Mouse (Mus musculus): ENCODE results near the gene Grcc10. TPM values are rescaled to one million over a fixed set of nuclear protein-coding genes. Genes with fewer than 3 reads are reported as not detected.

Gene Grcc10
- polyA plus RNA-seq, 2 experiments: 290 to 438 TPM

DNA sequence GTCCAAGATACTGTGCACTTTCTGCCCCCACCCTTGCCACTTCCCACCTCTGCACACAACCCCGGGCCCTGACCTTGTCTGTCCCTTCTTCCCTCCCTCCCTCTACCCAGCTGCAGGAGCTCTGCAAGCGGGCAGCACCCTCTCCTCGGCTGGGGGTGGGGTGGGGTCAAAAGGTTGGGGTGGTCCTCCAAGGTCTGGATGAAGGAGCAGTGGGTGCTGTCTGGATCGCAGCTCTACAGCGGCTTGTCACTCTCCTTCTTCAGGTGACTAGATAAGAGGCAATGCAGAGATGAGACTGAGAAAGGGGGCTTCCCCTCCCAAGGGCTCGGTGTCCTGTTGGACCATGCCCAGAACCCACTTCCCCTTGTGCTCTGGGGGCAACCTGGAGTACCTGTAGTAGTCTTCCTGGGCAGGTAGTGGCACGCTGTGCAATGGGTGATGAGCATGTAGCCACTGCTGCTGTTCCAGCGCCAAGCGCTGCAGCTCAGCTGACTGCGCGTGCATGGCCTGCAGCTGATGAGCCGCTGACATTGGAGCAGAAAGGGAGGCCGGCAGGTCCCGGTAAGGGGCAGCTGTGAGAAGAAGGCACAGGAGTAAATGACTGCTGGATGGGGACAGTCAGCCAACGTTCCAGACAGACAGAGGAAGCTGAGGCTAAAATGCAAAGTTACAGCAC, 1.8 kb upstream of the Grcc10 start:
- H3K27ac ChIP-seq (replicated peaks; ENCODE audit: low read depth, low read length): no peak overlapping the region
- no peak overlapping the region for H3K4me2 ChIP-seq (replicated peaks; ENCODE audit: low read depth, low read length, severe bottlenecking)
- no peak for ATAC-seq (ENCODE audit: low FRiP score, low read depth)
- H3K36me3 ChIP-seq (ENCODE audit: control insufficient read depth, insufficient read depth, low read length): peaks cover 47% of the 10 kb centered on the region
- no peak overlapping the region for H3K9ac ChIP-seq (ENCODE audit: low read depth, low read length, severe bottlenecking)
- no peak for DNase-seq (ENCODE audit: low spot score)
- peaks cover 20% of the 10 kb centered on the region for H3K4me1 ChIP-seq (ENCODE audit: control insufficient read depth, insufficient read depth, low read length)
- H3K9me3 ChIP-seq (ENCODE audit: control insufficient read depth, low read length): no peaks in the 10 kb centered on the region
- H3K4me3 ChIP-seq (replicated peaks; ENCODE audit: low read length): no peak overlapping the region
- 90% methylated on average over 14 of the region's 15 CpGs for WGBS
- TF ChIP-seq POLR2A (IDR thresholded peaks at IDR 0.05; ENCODE audit: borderline replicate concordance, extremely low read depth, insufficient read depth, insufficient read length): no peak
- H3K27me3 ChIP-seq (ENCODE audit: control insufficient read depth, insufficient read depth, low read length): no peaks in the 10 kb centered on the region

GRCm38 (mm10) chr6:124741842-124742241, 668 bp upstream of the Grcc10 start:
- no peak for DNase-seq (ENCODE audit: low spot score)
- H3K4me2 ChIP-seq (replicated peaks; ENCODE audit: low read depth, low read length, severe bottlenecking): peak overlapping the region; percentile 65
- H3K27me3 ChIP-seq (ENCODE audit: control insufficient read depth, insufficient read depth, low read length): no peaks in the 10 kb centered on the region
- H3K9ac ChIP-seq (ENCODE audit: low read depth, low read length, severe bottlenecking): peak overlapping the region; percentile 78
- TF ChIP-seq POLR2A (IDR thresholded peaks at IDR 0.05; ENCODE audit: borderline replicate concordance, extremely low read depth, insufficient read depth, insufficient read length): no peak
- no peaks in the 10 kb centered on the region for H3K9me3 ChIP-seq (ENCODE audit: control insufficient read depth, low read length)
- no peak for ATAC-seq (ENCODE audit: low FRiP score, low read depth)
- H3K4me3 ChIP-seq (replicated peaks; ENCODE audit: low read length): peak overlapping the region; percentile 60
- peaks cover 20% of the 10 kb centered on the region for H3K4me1 ChIP-seq (ENCODE audit: control insufficient read depth, insufficient read depth, low read length)
- peak overlapping the region; percentile 97 for H3K27ac ChIP-seq (replicated peaks; ENCODE audit: low read depth, low read length)
- H3K36me3 ChIP-seq (ENCODE audit: control insufficient read depth, insufficient read depth, low read length): peaks cover 36% of the 10 kb centered on the region
- 70% methylated on average over 3 of the region's 3 CpGs for WGBS

DNA sequence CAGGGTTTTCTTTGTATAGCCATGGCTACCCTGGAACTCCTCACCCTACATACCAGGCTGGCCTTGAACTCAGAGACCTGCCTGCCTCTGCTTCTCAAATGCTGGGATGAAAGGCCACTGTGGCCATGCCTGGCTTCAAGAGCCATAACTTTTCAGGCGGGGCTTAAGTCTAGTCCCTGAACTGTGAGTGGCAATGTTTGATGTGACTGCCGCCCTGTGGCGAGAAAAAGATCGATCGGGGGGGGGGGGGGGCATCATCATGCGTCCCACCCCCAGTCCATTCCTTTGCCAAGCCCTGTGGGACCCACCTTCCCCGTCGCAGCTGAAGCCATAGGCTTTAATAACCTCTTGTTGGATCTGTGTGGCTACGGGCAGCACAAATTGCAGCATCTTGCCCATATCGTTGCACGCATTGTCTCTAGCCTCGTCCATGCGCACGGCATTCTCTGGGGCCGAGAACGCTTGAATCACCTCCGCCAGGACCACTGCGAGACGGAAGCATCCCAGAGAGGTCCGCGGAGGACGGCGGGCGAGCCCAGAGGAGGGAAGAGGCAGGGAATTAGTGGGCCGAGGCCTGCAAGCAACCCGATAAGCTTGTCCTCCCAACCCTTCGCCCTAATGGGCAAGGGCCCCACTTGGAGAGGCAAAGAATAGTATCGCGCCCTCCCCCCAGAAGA, 825 bp downstream of the Grcc10 start:
- H3K36me3 ChIP-seq (ENCODE audit: control insufficient read depth, insufficient read depth, low read length): peaks cover 31% of the 10 kb centered on the region
- under 1% methylated on average over 26 of the region's 29 CpGs for WGBS
- peak; percentile 1 for ATAC-seq (ENCODE audit: low FRiP score, low read depth)

GRCm38 (mm10) chr6:124739231-124739796, 1.9 kb downstream of the Grcc10 start:
- ATAC-seq (ENCODE audit: low FRiP score, low read depth) (no peak), DNase-seq (ENCODE audit: low spot score) (no peak)
- Histone ChIP-seq H3K4me3 (replicated peaks; ENCODE audit: low read length) (no peak overlapping the region), H3K27ac (replicated peaks; ENCODE audit: low read depth, low read length) (no peak overlapping the region), H3K4me2 (replicated peaks; ENCODE audit: low read depth, low read length, severe bottlenecking) (peak overlapping the region; percentile 65; the same call in 1 of the 2 replicates), H3K27me3 (ENCODE audit: control insufficient read depth, insufficient read depth, low read length) (no peaks in the 10 kb centered on the region), H3K4me1 (ENCODE audit: control insufficient read depth, insufficient read depth, low read length) (peaks cover 7% of the 10 kb centered on the region), H3K36me3 (ENCODE audit: control insufficient read depth, insufficient read depth, low read length) (peaks cover 21% of the 10 kb centered on the region), H3K9ac (ENCODE audit: low read depth, low read length, severe bottlenecking) (no peak overlapping the region; the same call in 1 of the 2 replicates), H3K9me3 (ENCODE audit: control insufficient read depth, low read length) (no peaks in the 10 kb centered on the region)
- 87% methylated on average over 10 of the region's 10 CpGs for WGBS
- TF ChIP-seq POLR2A (IDR thresholded peaks at IDR 0.05; ENCODE audit: borderline replicate concordance, extremely low read depth, insufficient read depth, insufficient read length): no peak

More for the DNA sequence above, 825 bp downstream of the Grcc10 start:
- Histone ChIP-seq H3K27ac (replicated peaks; ENCODE audit: low read depth, low read length) (peak overlapping the region; percentile 97), H3K4me2 (replicated peaks; ENCODE audit: low read depth, low read length, severe bottlenecking) (peak overlapping the region; percentile 65), H3K9me3 (ENCODE audit: control insufficient read depth, low read length) (no peaks in the 10 kb centered on the region), H3K4me1 (ENCODE audit: control insufficient read depth, insufficient read depth, low read length) (peaks cover 11% of the 10 kb centered on the region), H3K4me3 (replicated peaks; ENCODE audit: low read length) (peak overlapping the region; percentile 60), H3K27me3 (ENCODE audit: control insufficient read depth, insufficient read depth, low read length) (no peaks in the 10 kb centered on the region), H3K9ac (ENCODE audit: low read depth, low read length, severe bottlenecking) (peak overlapping the region; percentile 78)
- DNase-seq (ENCODE audit: low spot score): peak; percentile 74
- no peak for TF ChIP-seq POLR2A (IDR thresholded peaks at IDR 0.05; ENCODE audit: borderline replicate concordance, extremely low read depth, insufficient read depth, insufficient read length)

DNA sequence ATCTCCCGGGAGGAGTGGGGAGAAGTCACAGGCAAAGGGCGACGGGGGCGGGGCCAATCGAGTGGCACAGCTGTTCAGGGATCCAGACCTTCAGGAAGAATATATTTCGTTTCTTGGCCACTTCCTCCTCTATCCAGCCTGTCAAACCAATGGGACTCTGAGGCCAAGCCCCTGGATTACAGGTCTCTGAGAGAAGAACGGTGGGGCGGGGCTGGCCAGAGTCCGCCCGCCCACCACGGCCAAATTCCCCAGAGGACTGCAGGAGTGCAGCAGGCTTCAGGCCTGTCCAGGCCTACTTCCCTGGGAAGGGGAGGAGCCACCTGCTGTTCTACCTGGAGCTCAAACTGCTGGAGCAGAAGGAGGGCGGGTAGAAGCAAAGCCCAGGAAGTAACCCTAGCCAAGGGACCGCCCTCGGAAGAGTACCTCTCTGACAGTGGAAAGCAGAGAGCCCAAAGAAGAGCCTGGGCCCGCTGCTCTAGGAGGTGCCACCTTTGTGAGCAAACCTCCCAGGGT, 2.6 kb downstream of the Grcc10 start, which contains the start of gene Ptpn6:
Ptpn6 (minus strand) TSS at position 204 of the 513 bp plus-strand sequence.
- DNase-seq (ENCODE audit: low spot score): no peak
- TF ChIP-seq POLR2A (IDR thresholded peaks at IDR 0.05; ENCODE audit: borderline replicate concordance, extremely low read depth, insufficient read depth, insufficient read length): no peak
- no peak within 1 kb of the TSS; the same call in 1 of the 2 replicates for H3K9ac ChIP-seq (ENCODE audit: low read depth, low read length, severe bottlenecking)

More for the DNA sequence above, 2.6 kb downstream of the Grcc10 start, which contains the start of gene Ptpn6:
- H3K27ac ChIP-seq (replicated peaks; ENCODE audit: low read depth, low read length): no peak within 1 kb of the TSS
- WGBS: 30% methylated on average over 15 of the region's 15 CpGs
- 0 out of 2 replicates have a peak within 1 kb of the TSS, but pooled peaks have one; percentile 6 for H3K4me2 ChIP-seq (replicated peaks; ENCODE audit: low read depth, low read length, severe bottlenecking)
- H3K4me1 ChIP-seq (ENCODE audit: control insufficient read depth, insufficient read depth, low read length): peaks cover 7% of the 10 kb centered on the region
- H3K27me3 ChIP-seq (ENCODE audit: control insufficient read depth, insufficient read depth, low read length): no peaks in the 10 kb centered on the region
- no peaks in the 10 kb centered on the region for H3K9me3 ChIP-seq (ENCODE audit: control insufficient read depth, low read length)
- H3K4me3 ChIP-seq (replicated peaks; ENCODE audit: low read length): no peak within 1 kb of the TSS
- H3K36me3 ChIP-seq (ENCODE audit: control insufficient read depth, insufficient read depth, low read length): peaks cover 14% of the 10 kb centered on the region
- ATAC-seq (ENCODE audit: low FRiP score, low read depth): no peak

Data from limb, embryonic 14.5 days (tissue).